Mouse (Mus musculus): Measurements from ENCODE around the gene Plppr5. TPM values are rescaled to one million over a fixed set of nuclear protein-coding genes. Genes with fewer than 3 reads are reported as not detected.

The Plppr5 gene
- total RNA-seq, 4 experiments from 2014 or later, result 1.4 to 1.8 (median 1.6) TPM

DNA sequence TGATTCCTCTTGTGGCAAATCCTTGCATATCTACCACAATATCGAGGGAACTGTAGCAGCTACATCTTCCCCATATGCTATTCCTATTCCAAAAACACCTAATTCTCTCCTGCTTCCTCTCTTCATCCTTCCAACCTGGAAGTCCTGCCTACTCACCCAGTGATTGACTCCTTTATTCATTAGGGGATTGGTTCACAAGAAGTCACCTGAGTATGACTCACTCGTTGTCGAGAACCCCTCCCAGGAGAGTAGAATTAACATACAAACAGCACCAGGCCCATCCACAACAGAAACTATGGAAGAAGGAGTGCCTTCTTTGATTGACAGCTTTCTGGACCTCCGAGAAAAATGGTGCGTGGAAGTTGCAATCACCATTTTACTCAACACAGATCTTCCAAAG, 121.7 kb downstream of the Plppr5 start:
- DNase-seq, result no peak

DNA sequence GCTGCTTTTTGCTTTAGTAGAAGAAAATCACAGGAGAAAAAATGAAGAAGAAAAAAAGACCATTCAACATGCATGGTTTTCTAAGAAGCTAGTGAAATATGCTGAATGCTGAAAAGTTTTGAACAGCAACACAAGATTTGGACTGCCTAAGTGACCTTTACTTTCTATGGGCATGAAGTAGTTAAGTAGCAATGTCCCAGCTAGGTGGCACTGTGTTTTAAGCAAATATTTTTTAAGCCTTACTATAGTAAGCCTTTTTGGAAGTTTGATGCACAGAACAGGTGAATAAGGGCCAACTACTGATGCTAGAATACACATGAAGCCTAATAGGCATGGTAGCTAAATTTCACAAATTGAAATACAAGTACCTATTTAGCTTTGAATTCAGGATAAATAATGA, 134.2 kb downstream of the Plppr5 start:
- no peak for DNase-seq

DNA sequence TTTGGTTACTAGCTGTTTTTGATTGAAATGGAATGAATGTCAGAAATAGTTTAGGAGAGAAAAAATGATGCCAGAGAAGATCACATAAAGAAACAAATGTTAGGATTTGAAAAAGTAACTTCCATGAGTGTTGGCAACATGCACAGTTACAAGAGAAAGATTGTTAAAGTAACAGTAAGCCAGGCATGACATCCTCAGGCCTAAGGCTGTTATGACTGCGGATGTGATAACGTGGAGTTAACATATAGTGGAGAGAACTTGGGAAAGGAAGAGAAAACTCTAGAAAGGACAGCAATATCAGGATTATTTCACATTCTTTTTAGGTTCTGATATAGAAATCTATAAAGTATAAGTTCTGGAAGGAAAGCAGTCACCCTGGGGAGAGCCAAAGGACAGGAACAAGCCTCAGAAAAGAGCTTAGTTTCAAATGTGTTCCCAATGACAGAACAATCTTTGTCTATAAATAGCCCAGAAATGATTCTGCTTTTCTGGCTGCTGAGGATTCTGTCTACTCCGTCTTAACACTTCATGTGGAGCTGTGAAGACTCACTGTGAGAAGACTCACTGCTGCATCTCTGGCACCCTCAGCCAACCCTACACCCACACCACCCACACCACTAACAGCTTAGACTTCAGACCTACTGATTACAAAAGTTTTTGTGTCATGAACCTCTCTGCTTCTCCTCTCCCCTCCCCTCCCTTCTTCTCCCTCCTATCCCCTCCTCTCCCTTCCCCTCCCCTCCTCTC, 142.1 kb downstream of the Plppr5 start:
- DNase-seq, result no peak

DNA sequence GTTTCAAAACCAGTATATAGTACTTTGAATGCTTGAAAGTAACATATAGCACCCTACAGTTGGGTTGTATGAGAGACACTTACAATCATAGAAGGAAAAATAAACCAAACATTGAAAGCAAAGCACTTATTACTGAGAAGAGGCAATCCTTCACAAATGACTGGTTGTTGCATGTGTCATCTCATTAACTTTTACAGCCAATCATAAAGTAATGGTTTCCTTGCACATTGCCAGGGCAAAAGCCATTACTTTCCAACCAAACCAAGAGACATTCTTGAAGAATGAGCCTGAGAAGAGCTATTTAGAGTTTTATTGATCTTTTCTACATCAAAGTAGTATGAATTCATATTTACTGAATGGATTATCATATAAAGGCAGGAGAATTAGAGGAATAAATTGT, 148.8 kb downstream of the Plppr5 start:
- no peak for DNase-seq

DNA sequence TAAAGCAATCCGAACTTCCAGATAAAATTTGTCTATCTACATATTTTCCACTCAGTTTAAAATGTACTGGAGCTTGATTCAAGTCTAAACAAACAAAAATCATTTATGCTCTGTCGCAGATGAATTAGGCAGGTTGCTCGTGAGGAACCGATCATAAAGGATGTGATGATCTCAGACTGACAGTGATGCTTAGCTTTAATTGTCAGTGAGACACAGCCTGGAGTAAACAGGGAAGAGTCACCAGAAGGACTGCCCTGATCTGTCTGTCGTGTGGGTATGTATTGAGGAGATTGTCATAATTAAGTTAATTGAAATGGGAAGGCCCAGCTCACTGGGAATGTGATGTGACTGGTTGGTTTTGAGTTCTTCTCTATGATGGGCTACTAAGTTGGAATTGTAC, 149.9 kb downstream of the Plppr5 start:
- DNase-seq, result no peak

DNA sequence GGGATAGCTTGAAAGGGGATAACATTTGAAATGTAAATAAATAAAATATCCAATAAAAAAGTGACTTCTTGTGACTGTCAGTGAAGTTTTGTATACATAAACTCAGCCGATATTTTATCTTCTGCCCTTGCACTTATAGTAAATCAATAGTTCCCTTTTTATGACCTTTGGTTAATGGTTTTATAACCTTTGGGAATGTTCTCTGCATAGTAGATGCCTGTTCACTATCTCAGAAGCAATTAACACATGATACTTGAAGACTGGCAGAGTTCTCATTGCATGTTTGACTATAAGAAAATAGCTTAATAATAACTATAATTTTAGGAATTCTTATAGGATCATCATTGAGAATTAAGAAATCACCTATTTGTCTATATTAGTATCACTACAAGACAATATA, 150.9 kb downstream of the Plppr5 start:
- DNase-seq, result no peak

DNA sequence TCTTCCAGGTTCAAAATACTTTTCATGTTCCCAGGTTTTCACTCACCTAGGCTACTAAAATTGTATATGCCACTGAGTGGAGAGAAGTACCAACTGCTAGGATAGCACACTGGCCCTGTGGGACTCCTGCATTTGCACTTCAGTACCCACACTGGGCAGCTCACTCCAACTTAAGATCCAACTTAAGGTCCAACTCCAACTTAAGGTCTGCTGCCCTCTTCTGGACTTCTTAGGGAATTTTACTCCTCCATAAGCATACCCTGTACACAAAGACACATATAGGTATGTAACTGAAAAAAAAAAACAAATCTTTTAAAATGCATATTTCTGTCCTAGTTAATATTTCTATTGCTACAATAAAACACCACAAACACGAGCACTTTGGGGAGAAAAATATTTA, 153.5 kb downstream of the Plppr5 start:
- DNase-seq, result no peak

DNA sequence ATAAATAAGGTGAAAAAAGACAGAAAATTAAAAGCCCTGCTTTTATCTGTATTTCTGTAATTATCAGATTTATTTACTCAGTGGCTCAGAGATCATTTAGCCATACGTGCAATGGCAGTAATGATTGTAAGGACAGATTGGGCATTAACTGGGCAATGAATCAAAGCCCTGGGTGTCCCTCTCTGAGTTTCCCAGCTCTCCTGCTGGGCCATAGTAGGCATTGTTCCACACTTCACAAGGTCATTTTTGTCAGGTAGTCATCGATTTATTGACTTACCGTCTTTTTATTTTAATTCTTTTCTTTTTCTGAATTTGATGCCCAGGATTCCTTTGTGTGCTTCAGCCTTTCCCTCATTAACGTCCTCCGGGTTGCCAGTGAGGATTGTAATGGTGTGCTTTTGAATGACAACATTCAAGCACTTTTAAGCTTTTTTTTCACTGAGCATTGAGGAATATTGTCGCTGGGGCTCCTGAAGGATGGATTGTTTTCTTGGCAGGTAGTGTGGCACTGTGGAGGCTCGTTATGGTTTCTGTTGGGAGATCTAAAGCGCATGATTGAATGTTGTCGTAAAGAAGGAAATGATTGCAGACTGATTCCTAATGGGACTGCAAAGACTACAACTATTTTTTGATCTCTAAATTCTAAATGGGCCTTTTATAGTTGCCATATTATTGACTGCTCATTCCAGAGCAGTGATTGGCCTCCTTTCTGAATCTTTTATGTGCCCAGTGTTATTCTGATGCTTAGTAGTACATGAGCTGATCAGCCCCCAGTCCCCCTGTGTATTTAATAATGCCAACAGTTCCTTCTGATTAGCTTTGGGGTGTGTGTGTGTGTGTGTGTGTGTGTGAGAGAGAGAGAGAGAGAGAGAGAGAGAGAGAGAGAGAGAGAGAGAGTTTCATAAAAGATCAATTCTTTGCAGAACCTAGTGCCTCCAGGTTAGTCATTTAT, 154.8 kb downstream of the Plppr5 start:
- DNase-seq, result no peak

DNA sequence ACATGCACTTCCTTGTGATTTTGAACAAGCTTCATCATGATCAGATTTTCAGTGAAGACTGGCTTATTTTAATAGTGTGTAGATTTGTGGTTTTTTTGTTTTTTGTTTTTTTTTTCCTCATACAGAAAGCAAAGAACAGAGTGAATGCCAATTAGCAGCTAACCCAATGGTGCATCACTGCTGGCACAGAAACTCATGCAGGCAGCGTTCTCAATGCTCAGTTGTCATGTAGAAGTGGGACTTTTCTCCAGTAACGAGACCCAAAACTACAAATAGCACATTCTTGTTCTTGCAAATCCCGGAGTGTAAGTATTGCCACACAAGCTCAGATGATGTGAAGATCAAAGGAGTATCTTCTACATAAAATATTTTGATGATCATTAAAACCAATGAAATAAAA, 156.9 kb downstream of the Plppr5 start:
- no peak for DNase-seq

DNA sequence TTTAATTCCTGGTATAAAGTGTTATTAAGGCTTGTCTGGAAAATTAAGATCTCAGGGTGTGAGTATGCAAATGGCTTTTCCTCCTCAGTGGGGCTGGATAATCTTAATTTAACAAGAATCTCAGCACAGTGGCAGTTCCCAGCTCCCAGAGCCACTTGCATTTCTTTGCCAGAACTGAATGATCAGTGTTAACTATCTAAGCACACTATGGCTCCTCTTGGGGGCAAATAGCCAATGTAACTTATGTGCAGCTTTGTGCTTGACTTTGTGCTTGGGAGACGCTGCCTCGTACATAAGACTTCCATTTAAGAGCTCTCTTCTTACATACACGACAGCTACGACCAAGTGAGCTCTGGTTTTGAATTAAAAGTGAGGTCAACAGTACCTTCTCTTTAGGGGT, 158.0 kb downstream of the Plppr5 start:
- DNase-seq, result no peak

Other genes starting within 250 kb of the Plppr5 start
- gene Plppr4, start 214.0 kb upstream of the Plppr5 start, total RNA-seq (2022), result 1 to 10 TPM; 1.1 to 2.2 (median 1.6) TPM